Mouse (Mus musculus) liver, postnatal 0 days (tissue): ENCODE results near the gene Grhpr. TPM values are rescaled to one million over a fixed set of nuclear protein-coding genes. Genes with fewer than 3 reads are reported as not detected.
A peak's percentile ranks its signal among the peaks of the same experiment; 100 is the strongest.

Experiments used
- ATAC-seq: fragments of 200-750 bp; cut with Nextera tagmentation; 2 replicates; pipeline ENCODE4 v1.8.0; 2017; ENCODE audit warnings: mild to moderate bottlenecking, moderate library complexity
- DNase-seq: peaks from one replicate; pipeline ENCODE4 v3.0.0-alpha.2; 2016
- H3K27ac ChIP-seq: fragments of 300-500 bp; sonication (generic); 2 replicates; pipeline ENCODE4 v1.5.1; 2014; ENCODE audit warnings: antibody characterized with exemption, moderate library complexity, mild to moderate bottlenecking, low read depth
- H3K27me3 ChIP-seq: fragments of 300-500 bp; sonication (generic); 2 replicates; pipeline ENCODE4 v1.6.1; 2014; ENCODE audit warnings: low read length, control low read depth, mixed read lengths; ENCODE audit not compliant: insufficient read depth
- H3K36me3 ChIP-seq: fragments of 300-500 bp; sonication (generic); replicated peaks from 2 replicates; pipeline ENCODE4 v1.6.1; 2014; ENCODE audit warnings: mild to moderate bottlenecking, control low read depth, low read length, moderate library complexity, mixed read lengths; ENCODE audit not compliant: insufficient read depth
- H3K4me1 ChIP-seq: fragments of 300-500 bp; sonication (generic); 2 replicates; pipeline ENCODE4 v1.6.1; 2014; ENCODE audit warnings: antibody characterized with exemption, mild to moderate bottlenecking, control low read depth; ENCODE audit not compliant: insufficient read depth
- H3K4me2 ChIP-seq: fragments of 300-500 bp; sonication (generic); 2 replicates; pipeline ENCODE4 v1.6.1; 2014; ENCODE audit warnings: low read depth, mild to moderate bottlenecking, low read length, moderate library complexity, mixed read lengths
- H3K4me3 ChIP-seq: fragments of 300-500 bp; sonication (generic); 2 replicates; pipeline ENCODE4 v1.5.1; 2014; ENCODE audit warnings: low read depth, low read length
- H3K9ac ChIP-seq: fragments of 300-500 bp; sonication (generic); replicated peaks from 2 replicates; pipeline ENCODE4 v1.6.1; 2014; ENCODE audit warnings: mild to moderate bottlenecking, moderate library complexity
- H3K9me3 ChIP-seq: fragments of 300-500 bp; sonication (generic); 2 replicates; pipeline ENCODE4 v1.6.1; 2016; ENCODE audit warnings: mild to moderate bottlenecking, control low read depth, low read length, mixed read lengths
- CTCF ChIP-seq: sonication (generic); IDR thresholded peaks from 2 replicates; pipeline ENCODE4 v1.5.1; 2016; ENCODE audit warnings: antibody characterized with exemption, low read depth
- EP300 ChIP-seq: IDR thresholded peaks from 2 replicates; pipeline ENCODE4 v1.6.1; 2016; ENCODE audit warnings: antibody characterized with exemption, low read depth, mild to moderate bottlenecking
- WGBS: fragments of 180-500 bp; shearing (Covaris S2); extraction: QIAGEN DNeasy Blood & Tissue Kit; methylation state at CpG from one replicate; pipeline ENCODE4 v1.1.7; 2014; ENCODE audit not compliant: insufficient replicate concordance; 5-methylcytosine and 5-hydroxymethylcytosine counted together
- polyA plus RNA-seq: library from polyadenylated mRNA; unstranded; fragments of >200 nt; fragmentation: Nextera tagmentation; extraction: Ambion mirVana; gene quantifications from 2 replicates; pipeline ENCODE4 v1.2.1, GENCODE M21; 2015

The Grhpr gene
- 448 and 458 TPM in 2 replicates for polyA plus RNA-seq

GRCm38 (mm10) chr4:44981280-44981973 lies at the start of gene Grhpr:
TSS of gene Grhpr (plus strand) at chr4:44981395.
- TF ChIP-seq EP300 = no peak
- peak; percentile 52 for TF ChIP-seq CTCF
- Histone ChIP-seq H3K4me1 (peaks cover 17% of the 10 kb centered on the region), H3K9ac (peak within 1 kb of the TSS; percentile 80), H3K4me2 (peak within 1 kb of the TSS; percentile 80), H3K36me3 (peaks cover 27% of the 10 kb centered on the region), H3K27me3 (no peaks in the 10 kb centered on the region), H3K9me3 (no peaks in the 10 kb centered on the region), H3K4me3 (peak within 1 kb of the TSS; percentile 66), H3K27ac (peak within 1 kb of the TSS; percentile 97)
- DNase-seq (peak; percentile 97), ATAC-seq (peak; percentile 69)
- WGBS = 2% methylated on average over 40 of the region's 40 CpGs

GRCm38 (mm10) chr4:44931732-44932131 lies 49.5 kb upstream of the Grhpr start:
- Histone ChIP-seq H3K4me1 (no peaks in the 10 kb centered on the region), H3K27ac (no peak overlapping the region), H3K4me2 (no peak overlapping the region), H3K4me3 (no peak overlapping the region), H3K36me3 (peaks cover 32% of the 10 kb centered on the region), H3K9ac (no peak overlapping the region), H3K9me3 (no peaks in the 10 kb centered on the region), H3K27me3 (no peaks in the 10 kb centered on the region)
- TF ChIP-seq CTCF = no peak
- no peak for TF ChIP-seq EP300
- no peak for ATAC-seq
- WGBS = 86% methylated on average over 6 of the region's 6 CpGs
- no peak for DNase-seq

GRCm38 (mm10) chr4:44938359-44939340 lies 42.5 kb upstream of the Grhpr start:
- TF ChIP-seq CTCF (no peak), EP300 (no peak)
- no peaks in the 10 kb centered on the region for H3K27me3 ChIP-seq
- 68% methylated on average over 8 of the region's 8 CpGs for WGBS
- peaks cover 4% of the 10 kb centered on the region for H3K4me1 ChIP-seq
- no peak for DNase-seq
- ATAC-seq = no peak
- no peaks in the 10 kb centered on the region for H3K9me3 ChIP-seq
- H3K4me2 ChIP-seq = no peak overlapping the region
- no peaks in the 10 kb centered on the region for H3K36me3 ChIP-seq
- no peak overlapping the region for H3K9ac ChIP-seq
- H3K4me3 ChIP-seq = no peak overlapping the region
- H3K27ac ChIP-seq = 0 out of 2 replicates have a peak overlapping the region, but pooled peaks have one; percentile 49

GRCm38 (mm10) chr4:44939576-44940249 lies 41.5 kb upstream of the Grhpr start:
- no peak for ATAC-seq
- no peaks in the 10 kb centered on the region for H3K27me3 ChIP-seq
- H3K4me1 ChIP-seq = peaks cover 4% of the 10 kb centered on the region
- H3K4me3 ChIP-seq = no peak overlapping the region
- H3K36me3 ChIP-seq = no peaks in the 10 kb centered on the region
- TF ChIP-seq CTCF = no peak
- TF ChIP-seq EP300 = no peak
- WGBS = 78% methylated on average over 14 of the region's 14 CpGs
- H3K27ac ChIP-seq = 0 out of 2 replicates have a peak overlapping the region, but pooled peaks have one; percentile 49
- H3K9me3 ChIP-seq = no peaks in the 10 kb centered on the region
- DNase-seq = no peak
- H3K9ac ChIP-seq = no peak overlapping the region
- no peak overlapping the region for H3K4me2 ChIP-seq

GRCm38 (mm10) chr4:44940286-44940685 lies 40.9 kb upstream of the Grhpr start:
- Histone ChIP-seq H3K4me1 (peaks cover 4% of the 10 kb centered on the region), H3K36me3 (no peaks in the 10 kb centered on the region), H3K27me3 (no peaks in the 10 kb centered on the region), H3K9me3 (no peaks in the 10 kb centered on the region), H3K27ac (no peak overlapping the region), H3K9ac (no peak overlapping the region), H3K4me2 (no peak overlapping the region), H3K4me3 (no peak overlapping the region)
- 68% methylated on average over 9 of the region's 9 CpGs for WGBS
- no peak for DNase-seq
- no peak for ATAC-seq
- TF ChIP-seq CTCF (no peak), EP300 (no peak)
